Mouse (Mus musculus) neural tube, embryonic 14.5 days (tissue): ENCODE results near the gene Scaf8. TPM values are rescaled to one million over a fixed set of nuclear protein-coding genes. Genes with fewer than 3 reads are reported as not detected.
"Not testable (repeated sequence)": the region's sequence is repeated elsewhere in the genome, so short reads cannot be mapped to it uniquely, and the experiment has no call there.

ENCODE experiments used
- ATAC-seq: fragments of 200-750 bp; cut with Nextera tagmentation; 2 replicates; pipeline ENCODE4 v1.8.0; 2017; ENCODE audit warnings: low read depth, mild to moderate bottlenecking, moderate TSS enrichment, moderate library complexity
- H3K27ac ChIP-seq: fragments of 300-500 bp; sonication (generic); 2 replicates; pipeline ENCODE4 v1.5.1; 2014; ENCODE audit warnings: low read depth, mild to moderate bottlenecking, control low read depth, low read length, moderate library complexity, mixed read lengths
- H3K27me3 ChIP-seq: fragments of 300-500 bp; sonication (generic); 2 replicates; pipeline ENCODE4 v1.6.1; 2014; ENCODE audit warnings: low read length; ENCODE audit not compliant: control insufficient read depth, insufficient read depth
- H3K36me3 ChIP-seq: fragments of 300-500 bp; sonication (generic); 2 replicates; pipeline ENCODE4 v1.6.1; 2014; ENCODE audit warnings: low read length, mixed read lengths; ENCODE audit not compliant: control insufficient read depth, insufficient read depth
- H3K4me1 ChIP-seq: fragments of 300-500 bp; sonication (generic); 2 replicates; pipeline ENCODE4 v1.6.1; 2014; ENCODE audit warnings: low read length; ENCODE audit not compliant: control insufficient read depth, insufficient read depth
- H3K4me2 ChIP-seq: fragments of 300-500 bp; sonication (generic); 2 replicates; pipeline ENCODE4 v1.6.1; 2014; ENCODE audit warnings: mild to moderate bottlenecking, low read depth, low read length, control low read depth
- H3K4me3 ChIP-seq: fragments of 300-500 bp; sonication (generic); 2 replicates; pipeline ENCODE4 v1.5.1; 2014; ENCODE audit warnings: low read depth, low read length, control low read depth, mixed read lengths
- H3K9ac ChIP-seq: fragments of 300-500 bp; sonication (generic); replicated peaks from 2 replicates; pipeline ENCODE4 v1.6.1; 2014; ENCODE audit warnings: low read depth, mild to moderate bottlenecking, control low read depth, low read length, mixed read lengths
- H3K9me3 ChIP-seq: fragments of 300-500 bp; sonication (generic); 2 replicates; pipeline ENCODE4 v1.6.1; 2016; ENCODE audit warnings: low read length; ENCODE audit not compliant: control insufficient read depth
- WGBS: fragments of 180-500 bp; shearing (Covaris S2); extraction: QIAGEN DNeasy Blood & Tissue Kit; methylation state at CpG from one replicate; pipeline ENCODE4 v1.1.7; 2014; 5-methylcytosine and 5-hydroxymethylcytosine counted together
- polyA plus RNA-seq: library from polyadenylated mRNA; unstranded; fragments of >200 nt; fragmentation: Nextera tagmentation; extraction: Ambion mirVana; gene quantifications from 2 replicates; pipeline ENCODE4 v1.2.1, GENCODE M21; 2014

Gene Scaf8
- polyA plus RNA-seq, 1 experiment from 2014 or later = 19.8 TPM

DNA sequence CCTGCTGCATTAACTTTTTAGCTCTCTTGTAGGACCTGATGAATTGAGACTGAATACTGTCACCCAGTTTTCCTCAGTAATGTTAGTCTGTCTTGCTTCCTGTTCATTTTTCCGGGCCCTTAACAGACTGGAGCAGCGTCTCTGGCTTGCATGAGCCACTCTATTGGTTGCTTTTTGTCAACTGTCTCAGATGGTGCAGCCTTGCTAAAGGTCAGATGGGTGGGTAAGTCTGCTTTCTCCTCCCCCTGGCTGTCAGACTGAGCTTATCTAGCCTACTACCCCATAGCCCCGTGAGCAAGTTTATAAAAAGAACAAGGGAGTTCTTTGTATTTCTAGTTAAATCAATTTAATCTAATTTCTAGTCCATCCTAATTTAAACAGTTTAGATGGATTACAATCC, 23.6 kb downstream of the Scaf8 start:
- 72% methylated on average over 3 of the region's 3 CpGs for WGBS
- Histone ChIP-seq H3K27me3 (no peaks in the 10 kb centered on the region), H3K4me1 (no peaks in the 10 kb centered on the region), H3K4me3 (no peak overlapping the region), H3K36me3 (no peaks in the 10 kb centered on the region), H3K27ac (no peak overlapping the region), H3K9ac (no peak overlapping the region), H3K4me2 (no peak overlapping the region), H3K9me3 (no peaks in the 10 kb centered on the region)
- no peak for ATAC-seq

DNA sequence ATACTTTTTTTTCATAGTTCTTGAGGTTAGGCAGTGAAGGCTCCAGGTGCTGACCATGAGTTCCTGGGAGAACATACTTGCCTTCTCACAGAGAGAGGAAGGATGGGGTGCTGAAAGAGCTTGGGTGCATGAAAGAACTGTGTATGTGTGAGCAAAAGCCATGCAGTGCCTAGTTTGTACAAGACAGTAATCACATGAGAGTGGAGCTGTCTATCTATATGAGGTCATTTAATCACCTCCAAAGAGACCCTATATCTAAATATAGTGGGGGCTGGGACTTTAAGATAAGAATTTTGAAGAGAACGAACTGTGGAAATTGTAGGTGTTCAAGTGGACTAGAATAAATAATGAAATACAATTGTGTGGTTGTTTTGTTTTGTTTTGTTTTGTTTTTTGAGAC, 25.3 kb downstream of the Scaf8 start:
- H3K27me3 ChIP-seq = no peaks in the 10 kb centered on the region
- no peak for ATAC-seq
- no peaks in the 10 kb centered on the region for H3K36me3 ChIP-seq
- no peaks in the 10 kb centered on the region for H3K4me1 ChIP-seq
- H3K4me3 ChIP-seq = no peak overlapping the region
- H3K9me3 ChIP-seq = no peaks in the 10 kb centered on the region
- WGBS = 100% methylated on average over 1 of the region's 1 CpGs
- H3K27ac ChIP-seq = no peak overlapping the region
- no peak overlapping the region for H3K4me2 ChIP-seq
- no peak overlapping the region for H3K9ac ChIP-seq

DNA sequence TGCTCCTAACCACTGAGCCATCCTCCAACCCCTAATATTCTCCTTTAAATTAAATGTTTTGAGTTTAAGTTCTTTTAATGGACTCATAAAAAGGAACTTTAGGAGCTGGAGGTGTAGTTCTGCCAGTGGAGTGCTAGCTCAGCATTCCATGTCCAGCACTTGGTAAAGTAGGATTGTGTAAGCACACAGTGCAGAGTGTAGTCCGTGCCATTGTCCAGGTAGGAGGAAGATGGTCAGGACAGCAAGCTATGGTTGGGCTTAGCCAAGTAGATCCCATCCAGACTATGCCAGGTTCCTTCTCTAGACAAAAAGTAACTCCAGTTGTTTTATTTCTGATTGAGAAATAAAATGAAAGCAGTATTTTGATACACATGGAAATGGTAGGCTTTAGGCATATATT, 34.1 kb downstream of the Scaf8 start:
- H3K27ac ChIP-seq = no peak overlapping the region
- no peaks in the 10 kb centered on the region for H3K4me1 ChIP-seq
- H3K4me2 ChIP-seq = no peak overlapping the region
- H3K9ac ChIP-seq = no peak overlapping the region
- WGBS = 94% methylated on average over 1 of the region's 1 CpGs
- H3K36me3 ChIP-seq = peaks cover 6% of the 10 kb centered on the region
- ATAC-seq = no peak
- no peaks in the 10 kb centered on the region for H3K27me3 ChIP-seq
- no peaks in the 10 kb centered on the region for H3K9me3 ChIP-seq
- no peak overlapping the region for H3K4me3 ChIP-seq

DNA sequence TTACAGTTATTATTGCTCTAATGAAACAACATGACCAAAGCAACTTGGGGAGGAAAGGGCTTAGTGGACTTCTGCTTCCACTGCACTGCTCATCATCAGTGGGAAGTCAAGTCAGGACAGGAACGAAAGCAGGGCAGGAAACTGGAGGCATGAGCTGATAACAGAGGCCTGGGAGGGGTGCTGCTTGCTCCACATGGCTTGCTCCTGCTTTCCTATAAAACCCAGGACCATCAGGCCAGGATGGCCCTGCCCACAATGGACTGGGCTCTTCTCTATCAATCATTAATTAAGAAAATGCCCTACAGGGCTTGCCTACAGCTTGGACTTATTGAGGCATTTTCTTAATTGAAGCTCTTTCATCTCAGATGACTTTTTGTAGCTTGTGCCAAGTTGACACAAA, 34.8 kb downstream of the Scaf8 start:
- Histone ChIP-seq H3K9me3 (no peaks in the 10 kb centered on the region), H3K36me3 (peaks cover 6% of the 10 kb centered on the region), H3K9ac (no peak overlapping the region), H3K27me3 (no peaks in the 10 kb centered on the region), H3K27ac (no peak overlapping the region), H3K4me3 (no peak overlapping the region), H3K4me1 (no peaks in the 10 kb centered on the region), H3K4me2 (no peak overlapping the region)
- no peak for ATAC-seq
- 69% methylated on average over 1 of the region's 1 CpGs for WGBS

DNA sequence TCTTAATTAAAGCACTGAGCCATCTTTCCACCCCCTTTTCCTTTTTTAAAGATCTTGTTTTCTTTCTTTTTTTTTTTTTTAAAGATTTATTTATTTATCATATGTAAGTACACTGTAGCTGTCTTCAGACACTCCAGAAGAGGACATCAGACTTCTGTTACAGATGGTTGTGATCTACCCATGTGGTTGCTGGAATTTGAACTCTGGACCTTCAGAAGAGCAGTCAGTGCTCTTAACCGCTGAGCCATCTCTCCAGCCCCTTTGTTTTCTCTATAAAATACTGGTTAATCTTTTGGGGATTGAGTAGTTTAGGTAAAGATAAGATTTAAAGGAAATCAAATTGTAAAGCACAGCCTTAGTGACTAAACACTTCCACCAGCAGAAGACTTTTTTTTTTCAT, 35.9 kb downstream of the Scaf8 start:
- not testable (repeated sequence) for H3K36me3 ChIP-seq, H3K27ac ChIP-seq

DNA sequence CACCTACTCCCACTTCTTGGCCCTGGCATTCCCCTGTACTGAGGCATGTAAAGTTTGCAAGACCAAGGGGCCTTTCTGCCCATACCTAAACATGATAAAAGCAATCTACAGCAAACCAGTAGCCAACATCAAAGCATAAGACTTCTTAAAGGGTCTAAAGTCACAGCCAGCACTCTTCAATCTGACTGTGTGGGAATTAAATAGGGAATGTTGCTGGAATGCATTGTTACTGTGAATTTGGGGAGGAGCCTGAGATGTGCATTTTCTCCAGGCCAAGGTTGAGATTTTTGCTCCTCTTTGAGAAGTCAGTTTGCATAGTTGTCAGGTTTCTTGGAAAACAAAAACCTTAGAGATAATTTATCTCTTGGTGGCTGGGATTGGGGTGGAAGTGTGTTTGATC, 36.4 kb downstream of the Scaf8 start:
- H3K9me3 ChIP-seq = no peaks in the 10 kb centered on the region
- H3K4me3 ChIP-seq = no peak overlapping the region
- H3K27ac ChIP-seq = no peak overlapping the region
- no peaks in the 10 kb centered on the region for H3K27me3 ChIP-seq
- peaks cover 7% of the 10 kb centered on the region for H3K36me3 ChIP-seq
- ATAC-seq = no peak
- H3K4me1 ChIP-seq = no peaks in the 10 kb centered on the region
- no peak overlapping the region for H3K9ac ChIP-seq
- H3K4me2 ChIP-seq = no peak overlapping the region

More for the DNA sequence above, 35.9 kb downstream of the Scaf8 start:
- H3K9me3 ChIP-seq, ATAC-seq, H3K4me2 ChIP-seq, H3K4me1 ChIP-seq, H3K4me3 ChIP-seq, H3K9ac ChIP-seq, H3K27me3 ChIP-seq: not testable (repeated sequence)
- WGBS = 95% methylated on average over 1 of the region's 1 CpGs

DNA sequence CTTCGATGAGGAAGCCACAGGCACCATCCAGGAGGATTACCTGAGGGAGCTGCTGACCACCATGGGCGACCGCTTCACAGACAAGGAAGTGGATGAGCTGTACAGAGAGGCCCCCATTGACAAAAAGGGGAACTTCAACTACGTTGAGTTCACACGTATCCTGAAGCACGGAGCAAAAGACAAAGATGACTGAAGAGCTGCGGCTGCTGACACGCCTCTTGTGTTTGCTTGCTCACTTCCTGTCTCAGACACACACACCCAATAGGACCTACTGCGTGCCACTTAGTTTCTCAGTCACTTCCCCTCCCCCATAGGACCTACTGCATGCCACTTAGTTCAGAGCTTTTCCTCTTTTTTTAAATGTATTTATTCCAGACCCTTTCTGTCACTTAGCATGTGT, 41.4 kb downstream of the Scaf8 start:
- WGBS = 94% methylated on average over 9 of the region's 9 CpGs
- H3K4me2 ChIP-seq, H3K27ac ChIP-seq, H3K27me3 ChIP-seq, H3K4me1 ChIP-seq, H3K9ac ChIP-seq, H3K9me3 ChIP-seq, ATAC-seq, H3K4me3 ChIP-seq, H3K36me3 ChIP-seq: not testable (repeated sequence)

DNA sequence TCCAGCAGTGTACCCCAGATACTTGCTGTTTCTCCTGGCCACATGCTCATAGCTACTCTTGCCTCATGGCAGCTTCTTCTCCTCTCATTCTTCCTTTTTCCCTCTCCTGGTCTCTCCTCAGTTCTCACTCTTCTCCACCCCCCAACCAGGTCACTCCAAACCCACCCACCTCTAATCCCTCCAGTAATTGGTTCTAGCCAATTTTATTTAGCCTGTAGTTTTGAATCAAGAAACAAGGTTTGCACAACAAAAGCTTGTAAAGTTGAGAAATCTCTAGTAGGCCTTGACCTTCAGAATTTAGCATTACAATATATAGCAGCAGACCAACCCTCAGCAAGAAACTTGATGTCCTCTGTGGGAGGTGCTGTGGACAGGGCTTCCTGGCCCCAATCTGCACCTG, 42.2 kb downstream of the Scaf8 start:
- no peak overlapping the region for H3K4me2 ChIP-seq
- H3K9ac ChIP-seq = no peak overlapping the region
- no peak for ATAC-seq
- peaks cover 7% of the 10 kb centered on the region; the same call in 1 of the 2 replicates for H3K36me3 ChIP-seq
- no peak overlapping the region for H3K4me3 ChIP-seq
- no peaks in the 10 kb centered on the region for H3K4me1 ChIP-seq
- H3K9me3 ChIP-seq = no peaks in the 10 kb centered on the region
- H3K27ac ChIP-seq = no peak overlapping the region
- H3K27me3 ChIP-seq = no peaks in the 10 kb centered on the region

DNA sequence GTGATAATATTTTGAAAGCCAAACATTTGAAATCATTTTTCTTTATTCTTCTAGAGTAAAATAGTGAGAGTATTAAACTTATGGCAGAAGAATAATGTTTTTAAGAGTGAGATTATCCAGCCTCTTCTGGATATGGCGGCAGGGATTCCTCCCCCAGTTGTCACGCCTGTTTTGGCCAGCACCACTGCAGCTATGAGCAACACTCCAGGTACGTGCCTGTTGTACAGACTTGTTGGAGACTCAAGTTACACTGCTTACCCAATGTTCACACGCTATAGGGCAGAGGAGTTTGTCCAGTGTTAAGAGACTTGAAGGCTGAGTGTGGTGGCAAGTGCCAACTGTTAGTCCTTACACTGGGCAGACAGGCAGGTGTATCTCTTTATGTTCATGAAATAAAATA, 48.1 kb downstream of the Scaf8 start:
- Histone ChIP-seq H3K4me3 (no peak overlapping the region), H3K36me3 (peaks cover 6% of the 10 kb centered on the region; the same call in 1 of the 2 replicates), H3K9ac (no peak overlapping the region), H3K9me3 (no peaks in the 10 kb centered on the region), H3K27me3 (no peaks in the 10 kb centered on the region), H3K4me2 (no peak overlapping the region), H3K27ac (no peak overlapping the region), H3K4me1 (no peaks in the 10 kb centered on the region)
- ATAC-seq = no peak
- WGBS = 94% methylated on average over 4 of the region's 4 CpGs

DNA sequence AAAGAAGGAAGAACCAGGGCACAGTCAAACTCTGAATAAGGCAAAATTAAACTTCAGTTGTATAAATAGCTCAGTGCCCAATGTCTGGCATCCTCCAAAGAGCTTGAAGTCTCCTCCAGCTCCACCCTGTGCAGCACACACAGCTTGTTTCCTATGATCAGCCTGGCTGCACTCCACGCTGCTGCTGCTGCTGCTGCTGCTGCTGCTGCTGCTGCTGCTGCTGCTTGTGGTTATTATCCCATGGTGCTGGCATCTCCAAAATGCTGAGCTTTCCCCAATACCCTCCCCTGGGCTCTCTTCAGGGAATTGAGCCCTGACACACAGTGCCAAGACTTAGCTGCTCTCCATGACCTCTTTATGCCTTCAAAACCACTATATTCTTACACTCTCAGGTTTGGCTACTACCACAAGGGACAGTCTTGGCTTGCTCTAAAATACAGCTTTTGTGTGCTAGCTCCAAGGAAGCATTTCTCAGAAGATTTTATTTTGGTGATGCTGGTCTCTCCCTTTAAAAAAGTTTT, 65.7 kb downstream of the Scaf8 start:
- not testable (repeated sequence) for H3K27ac ChIP-seq, H3K27me3 ChIP-seq, H3K4me3 ChIP-seq, H3K9ac ChIP-seq, H3K4me2 ChIP-seq, H3K4me1 ChIP-seq, H3K9me3 ChIP-seq, ATAC-seq
- H3K36me3 ChIP-seq = peaks cover 25% of the 10 kb centered on the region
- 100% methylated on average over 1 of the region's 1 CpGs for WGBS
